Mouse (Mus musculus) bone marrow macrophage, adult 2 months (primary cell): ENCODE data around the gene Syngr4.

Source experiments
- CTCF ChIP-seq: IDR thresholded peaks from 2 replicates; pipeline ENCODE4 v1.5.1; 2012; ENCODE audit warnings: low read depth, mild to moderate bottlenecking, low read length, moderate library complexity
- POLR2A ChIP-seq: IDR thresholded peaks from 2 replicates; pipeline ENCODE4 v1.6.1; 2012; ENCODE audit warnings: mild to moderate bottlenecking, low read depth, low read length, borderline replicate concordance

- TF ChIP-seq CTCF (no peak), POLR2A (no peak)
Measured at GRCm38 (mm10) chr7:45902481-45903002, 6.0 kb upstream of the Syngr4 start.
